Mouse (Mus musculus) kidney, adult 2 months (tissue): ENCODE data around the gene Scgb1b20. TPM values are rescaled to one million over a fixed set of nuclear protein-coding genes. Genes with fewer than 3 reads are reported as not detected.
"Not testable (repeated sequence)": the region's sequence is repeated elsewhere in the genome, so short reads cannot be mapped to it uniquely, and the experiment has no call there.

Experiments used
- DNase-seq: peaks from one replicate; pipeline ENCODE4 v3.0.0; 2021
- H3K27ac ChIP-seq: fragments of 200-500 bp; 2 replicates; pipeline ENCODE4 v1.5.1; 2012; ENCODE audit warnings: low read depth, low read length, control low read depth, inconsistent platforms; ENCODE audit not compliant: insufficient read depth
- H3K27me3 ChIP-seq: fragments of 200-500 bp; replicated peaks from 2 replicates; pipeline ENCODE4 v1.6.1; 2012; ENCODE audit warnings: mild to moderate bottlenecking, moderate library complexity, low read length, inconsistent platforms; ENCODE audit not compliant: control insufficient read depth, insufficient read depth
- H3K36me3 ChIP-seq: fragments of 200-500 bp; 2 replicates; pipeline ENCODE4 v1.6.1; 2012; ENCODE audit warnings: mild to moderate bottlenecking, moderate library complexity, low read length, inconsistent platforms; ENCODE audit not compliant: control insufficient read depth, insufficient read depth
- H3K4me1 ChIP-seq: fragments of 200-500 bp; 2 replicates; pipeline ENCODE4 v1.6.1; 2011; ENCODE audit warnings: low read length; ENCODE audit not compliant: control insufficient read depth, insufficient read depth
- H3K4me3 ChIP-seq: fragments of 200-500 bp; 2 replicates; pipeline ENCODE4 v1.5.1; 2011; ENCODE audit warnings: mild to moderate bottlenecking, low read depth, low read length, control low read depth; ENCODE audit not compliant: insufficient read depth
- CTCF ChIP-seq: fragments of 200-500 bp; conservative IDR thresholded peaks from 2 replicates; pipeline ENCODE4 v1.5.1; 2011; ENCODE audit warnings: low read depth, mild to moderate bottlenecking, control low read depth, low read length, moderate library complexity, mixed read lengths; ENCODE audit not compliant: insufficient read depth, insufficient read length
- POLR2A ChIP-seq: fragments of 200-500 bp; IDR thresholded peaks from one replicate; pipeline ENCODE4 v1.6.1; 2011; ENCODE audit warnings: low read depth, low read length, control low read depth
- WGBS: fragments of 180-500 bp; shearing (Covaris S2); methylation state at CpG from one replicate; pipeline ENCODE4 v1.1.7; 2018; 5-methylcytosine and 5-hydroxymethylcytosine counted together
- polyA plus RNA-seq: library from polyadenylated mRNA; depleted of rRNA; stranded (reverse); fragments of >200 nt; gene quantifications from 2 replicates; pipeline ENCODE4 v1.2.3, GENCODE M21; 2012; rRNA removed

Scgb1b20 gene
- not detected in 2 replicates for polyA plus RNA-seq

- H3K4me3 ChIP-seq, DNase-seq, H3K27ac ChIP-seq, H3K36me3 ChIP-seq, H3K27me3 ChIP-seq, H3K4me1 ChIP-seq: not testable (repeated sequence)
- WGBS, result 84% methylated on average over 4 of the region's 4 CpGs
Measured at GRCm38 (mm10) chr7:33372934-33373333, at the start of gene Scgb1b20. TSS of gene Scgb1b20 (plus strand) at chr7:33373234.

DNA sequence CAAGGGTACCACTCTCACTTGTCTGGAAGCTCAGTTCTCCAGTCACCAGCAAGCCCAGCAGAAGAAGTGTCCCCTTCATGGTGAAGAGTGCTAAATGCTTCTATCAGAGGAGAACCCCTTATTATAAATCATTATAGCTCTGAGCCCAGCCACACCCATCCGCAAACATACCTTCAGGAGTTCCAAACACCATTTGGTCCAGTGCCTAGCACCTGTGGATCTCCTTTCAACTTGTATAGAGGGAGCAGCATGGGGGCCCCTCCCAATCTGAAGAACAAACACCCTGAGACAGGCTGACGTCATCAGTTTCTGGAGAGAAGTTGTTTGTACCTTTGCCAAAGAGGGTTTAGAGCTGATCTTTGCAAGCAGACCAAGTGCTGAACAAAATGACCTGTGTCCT is 6.8 kb upstream of the Scgb1b20 start, which contains the start of gene Scgb2b20:
Scgb2b20 (minus strand) TSS at position 101 of the 400 bp plus-strand sequence.
- H3K36me3 ChIP-seq, H3K4me3 ChIP-seq, H3K27ac ChIP-seq, H3K4me1 ChIP-seq, DNase-seq, H3K27me3 ChIP-seq: not testable (repeated sequence)
- 70% methylated on average over 2 of the region's 2 CpGs for WGBS

DNA sequence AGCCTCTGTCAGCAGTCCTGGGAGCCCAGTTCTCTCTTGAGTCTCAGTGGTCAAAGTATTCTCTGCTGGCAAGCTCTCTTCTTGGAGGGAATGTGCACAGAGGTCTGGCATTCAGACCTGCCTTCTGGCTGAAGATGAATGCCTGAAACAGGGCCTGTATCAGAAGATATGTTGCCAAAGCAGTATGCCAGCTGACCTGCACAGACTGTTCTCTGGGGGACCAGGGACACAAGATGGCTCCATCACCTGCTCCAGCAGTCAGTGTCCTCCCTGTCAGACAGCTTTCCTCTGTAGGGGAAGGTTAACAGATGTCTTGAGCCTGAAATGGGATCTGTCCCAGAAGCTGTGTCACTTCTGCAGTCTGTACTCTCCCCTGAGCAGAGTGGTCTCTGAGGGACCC is 26.7 kb downstream of the Scgb1b20 start:
- H3K36me3 ChIP-seq, H3K4me3 ChIP-seq, H3K27ac ChIP-seq, H3K4me1 ChIP-seq, DNase-seq, H3K27me3 ChIP-seq: not testable (repeated sequence)

- Histone ChIP-seq H3K36me3 (no peaks in the 10 kb centered on the region), H3K27ac (no peak overlapping the region), H3K4me1 (no peaks in the 10 kb centered on the region), H3K4me3 (no peak overlapping the region), H3K27me3 (no peaks in the 10 kb centered on the region)
- 74% methylated on average over 1 of the region's 1 CpGs for WGBS
- DNase-seq, result no peak
- no peak for TF ChIP-seq CTCF
- TF ChIP-seq POLR2A, result no peak
Measured at GRCm38 (mm10) chr7:33401650-33402049, 28.6 kb downstream of the Scgb1b20 start.

DNA sequence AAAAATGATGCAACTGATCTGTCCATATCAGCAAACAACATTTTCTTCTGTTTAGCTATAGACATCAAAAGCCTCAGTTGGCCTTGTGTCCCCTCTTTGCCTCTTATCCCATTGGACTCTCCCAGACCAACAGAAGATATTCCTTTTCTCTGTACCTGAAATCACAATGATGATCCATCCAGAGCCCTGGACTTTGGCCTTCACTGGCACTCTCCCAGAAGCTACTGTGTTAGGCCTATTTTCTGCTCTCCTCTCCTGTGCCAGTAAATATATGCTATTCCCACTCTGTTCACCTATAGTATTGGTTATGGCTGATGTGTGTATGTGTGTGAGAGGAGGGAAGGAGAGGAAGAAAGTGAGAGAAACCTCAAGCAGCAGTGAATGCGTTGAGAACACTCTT is 36.6 kb downstream of the Scgb1b20 start:
- not testable (repeated sequence) for H3K4me3 ChIP-seq, DNase-seq, H3K27ac ChIP-seq, H3K4me1 ChIP-seq, H3K27me3 ChIP-seq, H3K36me3 ChIP-seq
- 55% methylated on average over 1 of the region's 1 CpGs for WGBS

Other genes with a start within 250 kb of the Scgb1b20 start
- not detected in 2 replicates for gene Scgb2b18, start 199.4 kb upstream of the Scgb1b20 start, polyA plus RNA-seq
- gene Scgb1b18, start 187.7 kb upstream of the Scgb1b20 start, polyA plus RNA-seq, result not detected in 2 replicates
- not detected in 2 replicates for gene Scgb2b19, start 92.9 kb upstream of the Scgb1b20 start, polyA plus RNA-seq
- gene Scgb1b19, start 85.9 kb upstream of the Scgb1b20 start, polyA plus RNA-seq, result not detected in 2 replicates
- gene Scgb2b20, start 6.9 kb upstream of the Scgb1b20 start, polyA plus RNA-seq, result not detected in 2 replicates
- gene Scgb2b21, start 147.2 kb downstream of the Scgb1b20 start, polyA plus RNA-seq, result not detected in 2 replicates